Mouse (Mus musculus) midbrain, embryonic 10.5 days (tissue): ENCODE measurements around the gene Ptpn1. TPM values are rescaled to one million over a fixed set of nuclear protein-coding genes. Genes with fewer than 3 reads are reported as not detected.

Source experiments
- DNase-seq: peaks from one replicate; pipeline ENCODE4 v3.0.0-alpha.2; 2017; ENCODE audit warnings: low spot score
- H3K27ac ChIP-seq: fragments of 300-500 bp; sonication (generic); replicated peaks from 2 replicates; pipeline ENCODE4 v1.5.1; 2016; ENCODE audit warnings: mild to moderate bottlenecking
- H3K27me3 ChIP-seq: fragments of 300-500 bp; sonication (generic); 2 replicates; pipeline ENCODE4 v1.6.1; 2016; ENCODE audit warnings: low read depth, mild to moderate bottlenecking; ENCODE audit not compliant: poor library complexity, severe bottlenecking
- H3K36me3 ChIP-seq: fragments of 300-500 bp; sonication (generic); 2 replicates; pipeline ENCODE4 v1.6.1; 2016; ENCODE audit warnings: mild to moderate bottlenecking, moderate library complexity
- H3K4me1 ChIP-seq: fragments of 300-500 bp; sonication (generic); 2 replicates; pipeline ENCODE4 v1.6.1; 2016
- H3K4me3 ChIP-seq: fragments of 300-500 bp; sonication (generic); 2 replicates; pipeline ENCODE4 v1.5.1; 2016; ENCODE audit warnings: mild to moderate bottlenecking, moderate library complexity
- H3K9me3 ChIP-seq: fragments of 300-500 bp; sonication (generic); replicated peaks from 2 replicates; pipeline ENCODE4 v1.6.1; 2016; ENCODE audit warnings: mild to moderate bottlenecking
- WGBS: fragments of 180-500 bp; shearing (Covaris S2); methylation state at CpG from one replicate; pipeline ENCODE4 v1.1.7; 2016; 5-methylcytosine and 5-hydroxymethylcytosine counted together
- polyA plus RNA-seq: library from polyadenylated mRNA; unstranded; fragments of >200 nt; fragmentation: Nextera tagmentation; extraction: Ambion mirVana; gene quantifications from 2 replicates; pipeline ENCODE4 v1.2.1, GENCODE M21; 2016

Ptpn1 gene
- polyA plus RNA-seq, 1 experiment from 2014 or later: 79.2 TPM

DNA sequence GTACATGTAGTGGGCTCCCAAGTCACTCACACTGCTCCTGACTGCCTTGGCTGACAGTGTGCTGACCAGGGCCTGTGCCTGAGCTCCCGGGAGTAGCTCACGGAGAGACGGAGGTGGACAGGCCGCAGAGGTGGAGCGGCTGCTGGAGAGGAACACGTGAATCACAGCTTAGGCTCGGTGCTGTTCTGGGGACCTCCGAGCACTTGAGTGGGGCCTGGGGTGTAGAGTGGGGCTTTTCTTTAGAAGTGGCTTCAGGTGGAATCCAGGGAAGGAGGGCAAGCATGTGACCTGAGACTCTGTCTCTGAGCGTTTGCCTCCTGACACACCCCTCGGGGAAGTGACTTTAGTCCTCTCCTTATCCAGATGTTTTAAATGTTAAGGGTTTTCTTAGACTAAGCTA lies 22.0 kb downstream of the Ptpn1 start:
- no peak for DNase-seq
- no peaks in the 10 kb centered on the region for H3K27me3 ChIP-seq
- peaks cover 10% of the 10 kb centered on the region for H3K36me3 ChIP-seq
- no peak overlapping the region for H3K27ac ChIP-seq
- H3K4me1 ChIP-seq: peaks cover 9% of the 10 kb centered on the region
- WGBS: 91% methylated on average over 10 of the region's 10 CpGs
- no peak overlapping the region for H3K4me3 ChIP-seq
- no peaks in the 10 kb centered on the region for H3K9me3 ChIP-seq

DNA sequence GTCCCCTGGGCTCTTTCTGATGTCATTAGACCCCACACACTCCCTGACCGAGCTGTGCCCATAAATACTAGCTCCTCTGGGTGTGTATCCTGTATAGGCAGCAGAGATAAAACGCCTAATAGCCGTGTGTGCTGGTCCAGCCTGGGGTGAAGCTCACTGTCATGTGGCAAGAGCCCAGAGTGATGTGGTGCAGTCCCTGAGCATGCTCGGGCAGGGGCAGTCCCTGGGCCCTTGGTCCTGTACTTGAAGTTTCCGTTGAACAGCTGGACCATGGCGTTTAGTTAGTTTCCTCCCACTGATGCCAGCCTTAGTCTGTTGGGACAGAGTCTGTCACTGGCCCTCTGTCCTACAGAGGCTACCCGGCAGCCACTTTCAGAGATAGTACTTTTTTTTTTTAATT lies 23.1 kb downstream of the Ptpn1 start:
- H3K4me3 ChIP-seq: no peak overlapping the region
- H3K4me1 ChIP-seq: peaks cover 9% of the 10 kb centered on the region
- H3K36me3 ChIP-seq: peaks cover 13% of the 10 kb centered on the region
- no peak for DNase-seq
- 89% methylated on average over 7 of the region's 7 CpGs for WGBS
- no peak overlapping the region for H3K27ac ChIP-seq
- H3K27me3 ChIP-seq: no peaks in the 10 kb centered on the region
- no peaks in the 10 kb centered on the region for H3K9me3 ChIP-seq

DNA sequence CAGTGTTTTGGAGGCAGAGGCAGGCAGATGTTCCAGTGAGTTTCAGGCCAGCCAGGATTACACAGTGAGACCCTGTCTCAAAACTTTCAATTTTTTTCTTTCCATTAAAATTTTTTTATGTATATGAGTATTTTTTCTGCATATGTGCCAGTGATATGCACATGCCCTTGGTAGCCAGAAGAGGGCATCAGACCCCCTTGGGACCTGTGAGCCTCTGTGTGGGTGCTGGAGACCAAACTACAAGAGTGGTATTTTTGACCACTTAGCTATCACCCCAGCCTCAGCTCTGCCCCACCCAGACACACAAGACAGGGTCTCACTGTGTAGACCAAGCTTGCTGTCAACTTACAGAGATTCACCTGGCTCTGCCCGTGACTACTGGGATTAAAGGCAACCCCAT lies 25.7 kb downstream of the Ptpn1 start:
- no peak overlapping the region for H3K27ac ChIP-seq
- peaks cover 13% of the 10 kb centered on the region for H3K36me3 ChIP-seq
- no peak for DNase-seq
- no peaks in the 10 kb centered on the region for H3K9me3 ChIP-seq
- H3K4me1 ChIP-seq: peaks cover 9% of the 10 kb centered on the region
- 80% methylated on average over 1 of the region's 1 CpGs for WGBS
- no peaks in the 10 kb centered on the region for H3K27me3 ChIP-seq
- no peak overlapping the region for H3K4me3 ChIP-seq

DNA sequence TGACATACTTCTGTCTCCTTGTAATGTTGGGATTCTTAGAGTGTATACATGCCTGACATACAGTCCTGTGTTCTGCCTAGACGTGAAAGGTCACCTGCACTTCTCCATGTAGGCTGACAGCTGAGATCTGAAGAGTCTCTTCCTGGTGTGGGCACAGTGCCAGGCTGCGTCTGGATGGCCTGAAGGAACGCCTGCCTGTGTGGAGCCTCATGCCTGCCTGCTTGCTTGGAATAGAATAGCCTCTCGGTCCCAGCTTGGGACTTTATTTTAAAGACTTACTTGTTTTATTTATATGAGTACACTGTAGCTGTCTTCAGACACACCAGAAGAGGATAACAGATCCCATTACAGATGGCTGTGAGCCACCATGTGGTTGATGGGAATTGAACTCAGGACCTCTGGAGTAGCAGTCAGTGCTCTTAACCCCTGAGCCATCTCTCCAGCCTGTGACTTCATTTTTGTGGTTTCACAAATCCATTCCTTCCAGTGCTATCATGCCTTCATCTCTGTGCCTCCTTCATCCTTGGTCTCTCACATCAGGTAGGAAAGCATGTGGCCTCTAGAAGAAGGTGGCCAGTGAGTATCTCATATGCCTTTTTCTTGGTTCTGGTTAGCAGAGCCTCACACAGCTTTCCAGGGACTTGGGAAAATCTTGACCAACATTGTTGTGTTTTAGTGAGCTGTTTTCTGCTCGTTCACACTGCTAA lies 26.4 kb downstream of the Ptpn1 start:
- WGBS: 92% methylated on average over 5 of the region's 5 CpGs
- DNase-seq: no peak

DNA sequence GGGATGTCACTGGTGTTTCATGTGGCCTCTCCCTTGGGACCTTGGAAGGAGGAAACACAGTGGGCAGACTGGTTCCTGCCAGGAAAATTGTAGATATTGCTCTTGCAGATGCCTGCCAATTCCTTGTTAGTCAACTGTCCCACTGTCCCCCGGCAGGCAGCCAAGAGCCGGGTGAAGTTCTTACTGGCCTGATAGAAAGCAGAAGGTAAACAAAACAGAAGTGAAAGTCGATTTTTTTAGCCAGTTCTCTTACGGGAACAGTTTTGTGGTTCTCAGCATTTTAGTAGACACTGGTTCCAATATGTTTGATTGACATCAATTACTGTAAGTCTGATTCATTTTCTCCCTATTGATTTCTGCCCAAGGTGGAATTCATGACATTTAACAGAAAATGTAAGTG lies 27.0 kb downstream of the Ptpn1 start:
- no peak for DNase-seq
- no peak overlapping the region for H3K27ac ChIP-seq
- WGBS: 83% methylated on average over 4 of the region's 4 CpGs

More for the DNA sequence above, 26.4 kb downstream of the Ptpn1 start:
- Histone ChIP-seq H3K27ac (no peak overlapping the region), H3K9me3 (no peaks in the 10 kb centered on the region), H3K4me1 (peaks cover 9% of the 10 kb centered on the region), H3K27me3 (no peaks in the 10 kb centered on the region), H3K36me3 (peaks cover 16% of the 10 kb centered on the region), H3K4me3 (no peak overlapping the region)

DNA sequence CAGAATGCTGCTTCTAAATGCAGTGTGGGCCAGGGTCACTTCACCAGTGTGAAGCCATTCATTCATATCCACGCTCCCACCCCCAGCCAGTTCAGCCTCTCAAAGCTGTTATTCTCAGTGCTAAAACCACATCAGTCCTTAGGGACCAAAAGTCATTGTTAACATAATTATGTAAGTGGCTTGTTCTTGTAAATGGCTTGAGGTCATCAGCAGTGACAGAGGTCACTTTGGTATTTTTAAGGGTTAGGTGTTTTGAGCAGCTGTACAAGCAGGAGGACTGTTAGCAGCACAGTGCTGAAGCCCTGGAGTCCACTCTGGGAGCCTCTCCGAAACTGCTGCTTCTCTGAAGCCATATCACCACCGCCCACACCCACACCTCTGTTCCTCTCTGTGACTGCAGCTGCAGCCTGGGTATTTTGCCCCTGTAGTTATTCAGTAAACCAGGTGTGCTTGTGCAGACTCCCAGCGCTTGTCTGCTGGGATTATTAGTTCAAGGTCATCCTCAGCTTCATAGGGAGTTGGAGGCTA lies 27.6 kb downstream of the Ptpn1 start:
- no peak overlapping the region for H3K27ac ChIP-seq
- no peak for DNase-seq
- no peak overlapping the region for H3K4me3 ChIP-seq
- no peaks in the 10 kb centered on the region for H3K9me3 ChIP-seq
- H3K27me3 ChIP-seq: no peaks in the 10 kb centered on the region
- WGBS: 85% methylated on average over 4 of the region's 4 CpGs
- H3K36me3 ChIP-seq: peaks cover 25% of the 10 kb centered on the region
- peaks cover 9% of the 10 kb centered on the region for H3K4me1 ChIP-seq

More for the DNA sequence above, 27.0 kb downstream of the Ptpn1 start:
- Histone ChIP-seq H3K4me3 (no peak overlapping the region), H3K4me1 (peaks cover 9% of the 10 kb centered on the region), H3K9me3 (no peaks in the 10 kb centered on the region), H3K27me3 (no peaks in the 10 kb centered on the region), H3K36me3 (peaks cover 20% of the 10 kb centered on the region)

DNA sequence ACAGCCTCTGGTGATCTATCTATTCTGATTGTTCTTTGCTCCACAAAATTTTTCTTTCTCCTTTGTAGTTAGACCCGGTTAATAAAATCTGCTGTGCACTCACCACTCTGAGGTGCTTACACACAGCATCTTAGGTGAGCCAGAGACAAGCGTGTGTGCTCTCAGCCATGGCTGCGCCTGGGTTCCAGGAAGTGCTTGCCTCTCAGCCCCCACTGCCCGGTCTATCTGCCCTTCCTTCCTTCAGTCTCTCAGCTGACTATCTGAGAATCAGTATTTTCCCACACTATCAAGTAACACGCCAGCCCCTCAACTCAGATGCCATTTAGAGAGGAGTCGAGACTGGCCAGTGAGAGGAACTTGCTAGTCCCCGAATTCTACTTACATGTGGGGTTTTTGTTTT lies 28.1 kb downstream of the Ptpn1 start:
- WGBS: 80% methylated on average over 7 of the region's 7 CpGs
- Histone ChIP-seq H3K27ac (no peak overlapping the region), H3K36me3 (peaks cover 31% of the 10 kb centered on the region), H3K4me3 (no peak overlapping the region), H3K4me1 (peaks cover 9% of the 10 kb centered on the region), H3K9me3 (no peaks in the 10 kb centered on the region), H3K27me3 (no peaks in the 10 kb centered on the region)
- no peak for DNase-seq

DNA sequence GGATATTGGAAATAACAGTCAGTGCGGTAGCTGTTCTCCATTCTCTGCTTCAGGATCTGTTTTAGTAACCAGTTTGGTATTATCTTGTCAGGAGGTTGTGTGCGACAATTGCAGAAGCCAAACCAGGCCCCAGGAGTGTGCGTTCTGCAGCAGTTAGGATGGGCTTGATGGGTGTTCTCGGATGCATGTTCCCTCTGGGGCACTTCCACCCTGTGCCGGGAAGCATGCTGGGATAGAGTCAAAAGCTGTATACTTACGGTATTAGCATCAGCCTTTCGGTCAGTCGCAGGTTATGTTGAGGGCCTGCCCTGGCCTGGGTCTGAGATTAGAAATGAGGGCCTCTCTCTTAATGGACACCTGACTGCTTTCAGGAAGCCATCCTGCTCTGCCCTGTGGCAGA lies 28.7 kb downstream of the Ptpn1 start:
- Histone ChIP-seq H3K27me3 (no peaks in the 10 kb centered on the region), H3K27ac (no peak overlapping the region), H3K9me3 (no peaks in the 10 kb centered on the region), H3K4me3 (no peak overlapping the region), H3K4me1 (peaks cover 9% of the 10 kb centered on the region), H3K36me3 (peaks cover 37% of the 10 kb centered on the region)
- no peak for DNase-seq
- WGBS: 90% methylated on average over 8 of the region's 8 CpGs

DNA sequence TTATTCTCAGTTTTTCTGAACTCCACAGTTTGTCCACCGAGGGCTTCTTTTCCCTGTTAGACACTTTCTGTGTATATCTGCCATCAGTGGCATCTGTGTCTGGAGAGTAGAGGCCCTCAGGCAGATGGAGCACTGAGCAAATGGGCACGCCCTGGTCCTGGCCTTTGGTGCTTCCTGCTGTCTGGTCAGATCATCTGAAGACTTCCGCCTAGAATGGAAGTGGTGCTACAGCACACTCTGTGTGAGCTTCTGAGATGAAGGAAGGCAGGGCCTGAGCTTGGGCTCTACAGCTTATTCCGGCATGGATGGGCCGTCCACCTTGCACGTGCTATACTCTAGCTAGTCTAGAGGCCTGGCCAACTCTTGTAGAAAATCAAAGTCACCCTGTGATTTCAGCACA lies 30.5 kb downstream of the Ptpn1 start:
- 92% methylated on average over 6 of the region's 6 CpGs for WGBS
- H3K36me3 ChIP-seq: peaks cover 54% of the 10 kb centered on the region
- H3K27me3 ChIP-seq: no peaks in the 10 kb centered on the region

DNA sequence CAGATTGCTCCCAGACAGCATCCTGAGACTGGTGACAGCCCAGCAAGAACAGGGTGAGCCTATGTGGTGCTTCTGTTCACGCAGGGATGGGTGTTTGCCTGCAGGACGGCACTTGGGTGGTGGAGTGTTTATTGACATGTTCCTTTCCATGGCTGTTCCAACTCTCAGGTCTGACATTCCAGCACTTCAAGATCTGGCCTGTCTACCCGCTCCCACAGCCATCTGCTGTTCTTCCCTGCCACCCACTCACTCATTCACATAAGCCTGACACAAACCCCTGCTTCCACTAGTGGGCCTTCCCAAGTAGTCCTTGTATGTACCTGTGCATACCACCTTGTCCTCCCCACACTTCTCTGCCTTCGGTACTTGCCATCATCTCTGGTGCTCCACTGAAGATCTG lies 31.3 kb downstream of the Ptpn1 start:
- H3K27ac ChIP-seq: no peak overlapping the region
- H3K9me3 ChIP-seq: no peaks in the 10 kb centered on the region
- no peak for DNase-seq
- no peak overlapping the region for H3K4me3 ChIP-seq
- H3K36me3 ChIP-seq: peaks cover 62% of the 10 kb centered on the region
- peaks cover 9% of the 10 kb centered on the region for H3K4me1 ChIP-seq
- 87% methylated on average over 4 of the region's 4 CpGs for WGBS
- no peaks in the 10 kb centered on the region for H3K27me3 ChIP-seq

More for the DNA sequence above, 30.5 kb downstream of the Ptpn1 start:
- H3K27ac ChIP-seq: no peak overlapping the region
- H3K4me3 ChIP-seq: no peak overlapping the region
- H3K4me1 ChIP-seq: peaks cover 9% of the 10 kb centered on the region
- DNase-seq: no peak
- H3K9me3 ChIP-seq: no peaks in the 10 kb centered on the region

DNA sequence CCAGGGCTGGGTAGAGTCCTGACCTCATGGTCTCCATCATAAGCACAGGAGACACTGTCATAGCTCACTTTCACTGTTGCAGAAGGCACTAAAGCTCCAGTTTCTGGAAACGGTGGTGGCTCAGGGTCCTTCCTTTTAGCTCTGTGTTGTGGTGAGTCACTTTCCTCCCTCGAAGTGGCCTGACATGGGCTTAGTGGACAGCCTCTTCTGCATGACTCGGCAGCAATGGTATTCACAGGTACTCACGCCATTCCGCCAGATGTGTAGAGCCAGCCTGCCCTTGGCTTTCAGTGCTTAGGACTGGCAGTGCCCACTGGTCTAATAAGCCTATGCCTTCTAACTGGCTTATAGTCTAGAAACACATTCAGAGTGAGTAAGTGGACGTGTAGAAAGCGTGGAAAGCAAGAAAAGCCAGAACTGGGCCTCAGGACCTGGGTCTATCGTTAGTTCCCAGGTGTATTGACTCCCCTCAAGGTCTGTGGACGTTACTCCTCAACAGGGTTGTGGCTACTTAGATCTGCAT lies 32.0 kb downstream of the Ptpn1 start:
- no peak overlapping the region for H3K27ac ChIP-seq
- peaks cover 62% of the 10 kb centered on the region for H3K36me3 ChIP-seq
- no peaks in the 10 kb centered on the region for H3K9me3 ChIP-seq
- H3K4me1 ChIP-seq: peaks cover 6% of the 10 kb centered on the region; the same call in 1 of the 2 replicates
- 92% methylated on average over 9 of the region's 9 CpGs for WGBS
- no peaks in the 10 kb centered on the region for H3K27me3 ChIP-seq
- H3K4me3 ChIP-seq: no peak overlapping the region
- no peak for DNase-seq

DNA sequence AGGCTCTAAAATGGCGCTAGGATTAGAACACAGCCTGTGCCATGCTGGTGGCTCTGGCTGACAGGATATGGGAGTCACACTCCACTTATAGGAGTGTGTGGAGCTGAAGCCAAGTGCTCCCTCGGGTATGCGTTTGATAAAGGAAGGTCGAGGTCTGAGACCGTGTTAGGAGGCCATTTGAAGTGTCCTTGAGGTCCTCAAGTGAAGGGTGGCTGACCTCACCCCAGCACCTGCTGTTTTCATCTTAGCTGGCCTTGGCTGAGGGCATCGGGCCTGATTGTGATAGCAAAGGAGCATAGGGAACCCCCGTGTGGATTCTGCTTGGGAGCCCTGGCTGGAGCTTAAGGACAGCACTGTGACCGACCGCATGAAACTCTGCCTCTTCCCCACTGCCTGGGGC lies 32.5 kb downstream of the Ptpn1 start:
- 91% methylated on average over 9 of the region's 9 CpGs for WGBS
- Histone ChIP-seq H3K4me1 (peaks cover 3% of the 10 kb centered on the region; the same call in 1 of the 2 replicates), H3K4me3 (no peak overlapping the region), H3K27me3 (no peaks in the 10 kb centered on the region), H3K36me3 (peaks cover 66% of the 10 kb centered on the region), H3K9me3 (no peaks in the 10 kb centered on the region), H3K27ac (no peak overlapping the region)
- no peak for DNase-seq

DNA sequence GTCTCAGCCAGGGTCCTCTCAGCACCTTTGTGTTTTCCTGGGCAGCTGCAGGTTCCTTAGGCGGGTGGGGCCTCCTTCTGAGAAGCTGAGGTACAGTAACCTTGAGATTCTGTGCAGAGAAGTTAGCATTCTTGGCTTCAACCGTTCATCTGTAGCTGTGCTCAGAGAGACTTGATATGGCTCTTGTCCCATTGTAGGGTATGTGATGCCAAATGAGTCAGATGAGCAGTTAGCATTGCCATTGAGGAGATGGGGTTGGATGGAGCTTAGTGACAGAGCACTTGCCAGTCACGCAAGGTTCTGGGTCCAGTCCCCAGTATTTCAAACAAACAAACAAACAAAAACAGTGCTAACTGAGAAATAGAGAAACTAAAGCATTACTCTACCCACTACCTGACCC lies 34.1 kb downstream of the Ptpn1 start:
- no peak overlapping the region for H3K4me3 ChIP-seq
- no peaks in the 10 kb centered on the region for H3K4me1 ChIP-seq
- no peak overlapping the region for H3K27ac ChIP-seq
- 90% methylated on average over 3 of the region's 3 CpGs for WGBS
- no peaks in the 10 kb centered on the region for H3K27me3 ChIP-seq
- DNase-seq: no peak
- no peaks in the 10 kb centered on the region for H3K9me3 ChIP-seq
- peaks cover 79% of the 10 kb centered on the region for H3K36me3 ChIP-seq
